Mouse (Mus musculus) heart, adult 2 months (tissue): ENCODE results near the gene Pla2g4a.

Experiments
- CTCF ChIP-seq: fragments of 200-600 bp; IDR thresholded peaks from 2 replicates; pipeline ENCODE4 v1.8.1; 2022; ENCODE audit warnings: antibody characterized with exemption, mild to moderate bottlenecking, moderate library complexity
- EP300 ChIP-seq: fragments of 200-500 bp; IDR thresholded peaks from 2 replicates; pipeline ENCODE4 v1.6.1; 2011; ENCODE audit warnings: low read depth, low read length, control low read depth; ENCODE audit not compliant: insufficient read depth
- POLR2A ChIP-seq: fragments of 200-500 bp; IDR thresholded peaks from 2 replicates; pipeline ENCODE4 v1.6.1; 2011; ENCODE audit warnings: mild to moderate bottlenecking, low read depth, low read length, control low read depth; ENCODE audit not compliant: insufficient read depth

- TF ChIP-seq POLR2A (no peak), CTCF (no peak), EP300 (no peak)
Measured at GRCm38 (mm10) chr1:149937825-149938224, 23.3 kb downstream of the Pla2g4a start.
